Mouse (Mus musculus) ES-CJ7 (cell line): ENCODE data around the gene Adgra3.

ENCODE experiments used
- DNase-seq: peaks from one replicate; pipeline ENCODE4 v3.0.0; 2011; ENCODE audit warnings: low read depth, low spot score

Adgra3 gene

DNA sequence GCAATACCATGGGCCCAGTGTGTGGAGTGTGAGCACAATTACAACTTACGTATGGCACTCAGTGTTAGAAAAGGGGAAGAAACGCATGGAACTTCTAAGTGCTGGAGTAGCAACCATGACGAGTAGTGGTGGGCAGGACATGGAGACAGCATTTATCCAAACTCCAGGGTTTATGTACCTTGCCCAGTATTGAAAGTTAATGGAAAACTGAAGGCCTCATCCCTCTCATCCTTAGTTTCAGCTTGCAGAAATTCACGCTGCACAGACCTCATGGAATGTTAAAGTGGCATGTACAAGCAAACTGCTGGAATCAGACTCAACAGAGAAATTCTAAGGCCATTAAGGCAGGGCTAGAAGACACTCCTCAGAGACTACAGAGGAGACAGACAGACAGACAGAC lies 84.6 kb downstream of the Adgra3 start:
- no peak for DNase-seq

DNA sequence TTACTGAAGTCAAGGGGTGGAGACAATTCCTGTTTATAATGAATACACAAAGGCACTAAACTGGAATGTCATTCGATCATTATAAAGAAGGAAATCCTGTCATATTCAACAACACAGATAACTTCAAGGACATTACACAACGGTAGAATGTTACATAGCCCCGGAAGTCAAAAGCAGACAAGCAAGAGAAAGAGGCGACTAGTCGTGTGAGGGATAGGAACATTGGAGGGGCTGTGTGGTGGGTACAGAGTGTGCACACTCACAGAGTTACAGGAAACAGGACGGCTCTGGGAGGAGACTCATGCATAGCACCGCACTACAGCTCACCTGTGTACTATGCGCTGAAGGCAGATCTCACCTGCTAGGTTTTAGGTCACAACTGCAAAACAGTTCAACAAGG lies 89.1 kb downstream of the Adgra3 start:
- DNase-seq = no peak

DNA sequence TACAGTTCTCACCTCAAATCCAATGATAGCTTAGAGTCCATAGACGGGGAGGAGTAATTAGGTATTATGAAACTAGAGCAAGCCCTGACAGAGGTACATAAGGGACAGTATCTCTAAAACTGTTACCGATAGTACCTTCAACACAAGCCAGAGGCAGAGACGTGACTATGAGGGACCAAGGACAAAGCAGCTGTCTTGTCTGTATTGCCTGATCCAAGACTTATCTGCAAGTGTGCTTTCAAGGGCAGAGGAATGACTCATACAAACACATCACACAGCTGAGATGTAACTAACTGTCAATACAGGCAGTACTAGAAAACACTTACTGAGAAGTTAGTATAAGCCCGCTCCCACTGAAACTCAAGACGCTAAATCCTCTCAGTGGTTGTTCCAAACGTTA lies 91.1 kb downstream of the Adgra3 start:
- DNase-seq = no peak

GRCm38 (mm10) chr5:49965810-49966209 lies 93.0 kb downstream of the Adgra3 start:
- no peak for DNase-seq

GRCm38 (mm10) chr5:49961478-49962431 lies 97.1 kb downstream of the Adgra3 start:
- peak; percentile 53 for DNase-seq

- DNase-seq = no peak
Measured at GRCm38 (mm10) chr5:49936354-49936753, 122.5 kb downstream of the Adgra3 start.

DNA sequence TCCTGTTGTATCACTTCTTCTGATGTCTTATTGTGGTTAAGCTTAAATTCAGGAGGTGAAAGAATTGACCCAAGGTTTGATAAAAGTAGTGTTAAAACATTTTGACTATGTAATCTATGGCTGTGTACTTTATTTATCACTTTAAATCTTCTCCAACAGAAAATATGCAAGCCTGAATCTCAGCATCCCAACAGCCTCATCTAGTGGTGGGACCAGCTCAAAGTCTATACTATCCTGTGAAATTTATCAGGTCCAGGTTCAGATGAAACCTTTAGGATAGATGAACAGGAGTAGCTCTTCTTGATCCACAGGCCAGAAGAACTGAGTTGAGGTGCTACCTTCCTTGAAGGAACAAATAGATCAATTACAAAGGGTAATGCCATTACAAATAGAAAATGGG lies 134.1 kb downstream of the Adgra3 start:
- DNase-seq = no peak

GRCm38 (mm10) chr5:49915695-49916106 lies 143.1 kb downstream of the Adgra3 start:
- no peak for DNase-seq
